Mouse (Mus musculus): ENCODE measurements around the gene Nrxn1. TPM values are rescaled to one million over a fixed set of nuclear protein-coding genes. Genes with fewer than 3 reads are reported as not detected.
"Not testable (repeated sequence)": the region's sequence is repeated elsewhere in the genome, so short reads cannot be mapped to it uniquely, and the experiment has no call there.

Nrxn1 gene
- total RNA-seq, 2 experiments from 2014 or later = 0.91 to 1.2 TPM

- DNase-seq = no peak
Observed at GRCm38 (mm10) chr17:90569877-90570276, 523.0 kb downstream of the Nrxn1 start.

GRCm38 (mm10) chr17:90565186-90565585 lies 527.7 kb downstream of the Nrxn1 start:
- DNase-seq = no peak

- no peak for DNase-seq
Observed at GRCm38 (mm10) chr17:90556376-90556775, 536.5 kb downstream of the Nrxn1 start.

DNA sequence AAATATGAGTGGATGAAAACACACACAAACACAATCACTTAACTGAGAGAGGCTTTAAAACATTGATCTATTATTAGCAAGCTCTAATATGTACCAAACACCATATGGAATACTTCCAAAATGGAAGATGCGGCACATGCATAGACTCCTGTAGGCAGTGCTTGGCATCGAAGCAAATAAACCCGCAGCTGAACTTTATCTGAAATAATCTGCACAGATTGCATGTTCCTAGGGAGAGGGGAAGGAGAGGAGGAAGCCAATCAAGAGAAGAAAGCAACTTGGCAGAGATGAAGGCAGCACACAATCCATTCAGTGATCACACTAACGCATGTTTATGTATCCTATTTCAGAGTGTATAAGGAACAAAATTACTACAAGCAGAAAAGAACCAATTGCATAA lies 542.5 kb downstream of the Nrxn1 start:
- DNase-seq = no peak

- DNase-seq = no peak
Observed at GRCm38 (mm10) chr17:90546806-90547205, 546.1 kb downstream of the Nrxn1 start.

DNA sequence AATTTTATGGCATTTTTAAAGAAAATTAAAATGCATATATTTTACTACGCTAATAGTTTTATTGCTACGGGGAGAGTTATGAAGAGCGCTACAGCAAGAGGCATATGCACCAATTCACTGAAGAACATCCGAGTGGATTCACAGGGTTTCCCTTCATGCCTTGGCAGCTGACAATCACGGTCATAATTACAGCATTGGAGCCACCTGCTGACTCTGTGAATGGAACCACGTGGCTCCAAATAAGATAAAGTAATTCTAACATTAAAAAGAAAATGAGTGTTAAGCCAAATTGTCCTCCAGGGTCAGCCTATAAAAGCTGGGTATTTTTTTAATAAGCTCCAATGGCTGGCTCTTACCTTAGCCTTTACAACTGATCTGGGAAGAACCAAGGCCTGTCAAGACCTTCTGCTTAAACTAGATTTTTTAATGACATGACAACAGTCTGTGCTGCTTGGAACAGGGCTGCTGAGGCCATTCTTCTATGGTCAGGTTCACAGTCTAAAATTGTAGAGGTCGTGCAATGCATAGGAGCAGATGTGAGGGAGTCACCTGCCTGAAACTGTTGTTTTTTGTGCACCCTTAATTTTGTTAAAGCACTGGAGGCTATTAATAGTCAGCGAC lies 548.1 kb downstream of the Nrxn1 start:
- DNase-seq = no peak

DNA sequence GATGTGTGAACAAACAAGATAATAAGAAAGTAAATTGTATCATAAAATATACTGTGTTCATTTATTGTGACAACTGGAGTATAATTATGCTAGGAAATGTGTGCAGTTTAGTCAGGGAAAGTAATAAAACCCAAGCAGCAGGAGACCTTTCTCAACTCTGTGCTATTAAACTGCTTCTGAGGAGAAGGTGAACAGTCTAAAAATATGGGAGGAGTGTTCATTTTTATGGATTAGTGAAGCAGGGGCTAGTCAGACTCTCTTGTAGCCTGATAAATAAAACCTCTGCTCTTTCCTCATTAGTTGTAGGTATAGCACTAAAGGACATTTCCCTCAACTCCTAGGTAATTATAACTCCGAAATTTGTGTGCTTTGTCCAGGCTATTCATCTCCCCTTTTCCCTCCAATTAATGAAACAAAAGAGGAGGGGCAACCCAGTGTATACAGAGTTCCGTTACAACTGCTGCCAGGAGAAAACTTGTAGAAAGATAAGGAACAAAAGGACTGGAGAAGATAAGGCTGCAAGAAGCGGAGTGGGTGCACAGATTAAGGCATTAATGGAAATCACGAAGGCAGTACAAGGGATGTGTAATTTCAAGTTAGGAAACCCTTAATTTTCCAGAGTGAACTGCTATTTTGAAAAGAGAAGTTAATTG lies 548.8 kb downstream of the Nrxn1 start:
- DNase-seq = no peak

DNA sequence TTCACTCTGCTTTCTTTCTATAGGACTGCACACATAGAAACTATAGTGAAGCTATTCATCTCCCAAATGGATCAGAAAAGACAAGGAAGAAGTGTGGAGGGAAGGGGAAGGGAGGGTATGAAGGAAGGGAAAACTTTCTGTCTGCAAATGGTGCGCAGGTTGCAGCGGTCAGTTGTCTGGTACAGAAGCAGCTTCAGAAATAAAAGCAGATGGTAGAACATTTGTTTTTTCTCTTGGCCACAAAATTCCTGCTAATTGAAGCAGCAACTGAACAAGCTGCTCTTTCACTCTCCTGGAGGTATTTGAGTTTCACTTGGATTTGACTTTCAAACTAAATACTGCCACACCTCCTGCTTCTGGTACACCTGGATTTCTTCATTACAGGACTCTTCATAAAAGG lies 561.4 kb downstream of the Nrxn1 start:
- DNase-seq = no peak

- DNase-seq = no peak
Observed at GRCm38 (mm10) chr17:90506026-90506425, 586.8 kb downstream of the Nrxn1 start.

- DNase-seq = not testable (repeated sequence)
Observed at GRCm38 (mm10) chr17:90503999-90504398, 588.9 kb downstream of the Nrxn1 start.

DNA sequence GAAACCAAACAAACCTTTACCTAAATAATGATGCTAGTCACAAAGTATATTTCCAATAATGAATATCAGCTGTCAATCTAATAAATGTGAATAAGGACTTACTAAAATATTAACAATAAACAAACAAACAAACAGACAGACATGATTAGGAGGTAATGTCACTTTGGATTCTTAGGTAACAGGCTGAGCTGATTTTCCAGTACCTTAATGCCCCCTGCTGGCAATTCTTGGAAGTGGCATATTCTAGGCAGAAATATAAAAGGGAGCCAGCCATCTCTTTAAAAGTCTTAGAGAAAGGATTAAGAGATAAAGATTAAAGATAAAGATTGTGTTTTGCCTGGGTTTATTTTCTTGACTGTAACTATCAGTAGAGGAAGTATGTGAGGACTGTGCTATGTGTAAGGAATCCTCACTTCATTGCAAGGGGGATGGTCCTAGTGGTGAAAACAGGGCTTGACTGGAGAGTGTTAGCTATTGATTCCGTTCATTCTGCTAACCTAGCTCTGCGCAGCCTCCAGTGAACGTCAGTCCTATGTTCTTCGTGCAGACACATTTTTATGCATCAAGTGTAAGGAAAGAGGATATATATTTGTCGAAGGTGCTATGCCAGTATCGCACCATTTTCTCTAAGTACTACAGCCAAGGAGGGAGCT lies 591.7 kb downstream of the Nrxn1 start:
- DNase-seq = peak; percentile 60

DNA sequence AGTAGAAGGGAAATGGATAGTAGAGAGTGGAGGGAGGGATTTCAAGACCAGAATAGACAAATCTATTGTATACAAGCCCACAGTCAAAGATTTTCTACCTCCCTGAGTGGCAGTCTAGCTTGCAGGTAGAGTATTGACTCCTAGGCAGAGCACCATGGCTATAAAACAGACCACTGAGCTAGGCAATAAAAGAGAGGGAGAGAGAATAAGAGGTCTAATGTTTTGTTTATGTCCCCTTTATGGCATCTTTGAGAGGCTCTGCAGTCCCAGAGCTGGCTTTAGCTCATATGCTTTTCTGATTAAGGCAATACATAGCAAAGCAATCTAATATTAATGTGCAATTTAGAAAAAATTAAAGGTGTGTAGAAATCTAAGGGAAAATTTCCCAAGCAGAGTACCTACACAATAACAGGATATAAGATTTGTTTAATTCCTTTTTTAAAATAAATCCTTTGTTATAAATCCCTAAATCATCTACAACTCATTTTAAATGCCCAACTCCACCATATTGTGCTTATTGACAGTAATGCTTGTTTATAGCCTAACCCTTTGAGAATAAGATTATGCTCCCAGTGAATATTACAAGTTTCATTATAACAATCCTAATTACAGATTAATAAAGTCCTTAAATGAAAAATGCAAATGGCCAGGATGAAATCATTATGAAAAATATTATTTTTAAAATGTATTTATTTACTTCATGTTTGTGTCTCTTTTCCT lies 613.2 kb downstream of the Nrxn1 start:
- DNase-seq = no peak

DNA sequence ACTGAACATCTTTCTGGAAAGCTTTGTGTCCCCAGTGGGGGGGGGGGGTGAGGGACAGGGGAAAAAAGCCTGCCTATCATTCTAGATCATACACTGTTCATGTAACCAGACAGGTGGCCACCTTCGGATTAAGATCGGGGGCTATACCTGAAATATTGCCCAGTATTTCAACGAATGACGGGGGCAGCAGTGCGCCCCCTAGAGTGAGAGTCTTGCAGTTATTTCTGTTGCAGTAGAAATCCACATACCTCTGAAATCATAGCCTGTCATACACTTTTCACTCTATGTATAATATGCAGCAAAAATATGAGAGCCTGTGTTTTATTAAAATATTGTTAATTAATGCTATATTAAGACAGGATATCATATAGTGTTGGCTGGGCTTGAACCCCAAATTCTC lies 636.1 kb downstream of the Nrxn1 start:
- no peak for DNase-seq

- no peak for DNase-seq
Observed at GRCm38 (mm10) chr17:90455904-90456303, 637.0 kb downstream of the Nrxn1 start.

DNA sequence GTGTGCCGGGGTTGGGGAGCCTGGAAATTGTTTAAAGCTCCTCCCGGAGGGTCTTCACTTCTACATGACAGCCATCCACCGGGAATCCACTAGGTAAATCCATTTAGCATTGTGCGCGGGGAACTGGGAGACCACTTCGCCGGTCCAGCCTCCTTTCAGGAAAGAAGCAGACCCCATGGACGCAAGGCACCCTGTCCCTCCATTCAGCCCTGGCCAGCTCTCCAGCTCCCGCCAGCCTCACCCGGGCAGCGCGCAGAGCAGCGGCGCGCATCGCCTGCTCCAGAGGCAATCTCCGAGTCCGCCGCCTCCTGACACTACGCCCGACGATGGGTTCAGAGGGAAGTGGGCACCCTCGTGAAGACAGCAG lies 637.5 kb downstream of the Nrxn1 start:
- peak; percentile 12 for DNase-seq

GRCm38 (mm10) chr17:90454738-90455408 lies 638.0 kb downstream of the Nrxn1 start:
- no peak for DNase-seq

DNA sequence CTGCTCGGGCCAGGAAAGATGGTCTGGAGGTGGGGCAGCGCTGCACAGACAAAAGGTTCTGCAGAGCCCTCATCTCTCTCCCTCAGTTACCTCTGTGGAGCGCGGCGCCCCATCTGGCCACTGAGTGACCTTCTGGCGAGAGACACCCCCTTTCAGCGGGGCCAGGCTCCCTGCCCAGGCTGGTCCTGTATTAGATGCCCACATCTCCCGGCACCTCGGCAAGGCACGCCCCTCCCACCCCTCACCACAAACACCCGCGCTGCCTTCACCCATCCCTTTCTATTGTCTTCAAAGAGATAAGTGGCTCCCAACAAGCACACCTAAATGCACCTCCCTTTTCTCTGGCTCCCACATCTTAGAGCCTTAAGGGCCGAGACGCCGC lies 638.5 kb downstream of the Nrxn1 start:
- no peak for DNase-seq

DNA sequence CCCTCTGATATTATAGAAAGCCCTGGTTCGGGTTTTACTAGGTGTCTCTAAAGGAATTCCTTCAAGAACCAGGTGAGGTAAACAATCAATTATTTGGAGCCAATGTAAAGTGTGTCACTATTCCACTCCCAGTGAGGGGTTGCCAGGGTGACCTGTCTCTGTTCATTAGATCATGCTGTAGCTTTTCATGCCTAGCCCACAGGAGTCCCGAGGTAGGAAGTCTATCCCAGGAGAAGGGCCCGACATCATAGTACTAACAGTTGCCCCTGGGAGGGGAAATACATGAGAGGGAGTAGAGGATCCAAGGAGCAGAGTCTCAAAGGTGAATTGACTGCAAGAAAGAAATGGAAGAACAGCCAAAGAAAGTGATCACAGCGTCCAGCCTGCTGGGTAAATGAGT lies 639.6 kb downstream of the Nrxn1 start:
- no peak for DNase-seq

DNA sequence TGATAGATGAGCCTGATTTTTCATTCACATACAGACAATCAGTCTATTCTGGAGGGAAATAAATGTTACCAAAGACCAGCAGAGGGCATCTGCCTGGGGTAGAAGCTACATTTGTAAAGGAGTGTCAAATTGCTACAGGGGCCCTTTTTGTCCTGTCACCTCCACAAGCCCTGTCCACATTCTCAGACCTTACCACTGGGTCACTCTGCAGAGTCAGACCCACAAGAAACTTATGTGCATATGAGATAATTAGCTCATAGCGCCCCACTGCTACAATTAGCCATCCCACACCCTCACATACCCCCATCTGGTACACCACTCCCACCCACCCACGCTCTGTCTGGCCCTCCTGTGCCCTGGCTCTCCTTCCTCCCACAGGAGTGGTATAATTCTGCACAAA lies 640.1 kb downstream of the Nrxn1 start:
- no peak for DNase-seq

DNA sequence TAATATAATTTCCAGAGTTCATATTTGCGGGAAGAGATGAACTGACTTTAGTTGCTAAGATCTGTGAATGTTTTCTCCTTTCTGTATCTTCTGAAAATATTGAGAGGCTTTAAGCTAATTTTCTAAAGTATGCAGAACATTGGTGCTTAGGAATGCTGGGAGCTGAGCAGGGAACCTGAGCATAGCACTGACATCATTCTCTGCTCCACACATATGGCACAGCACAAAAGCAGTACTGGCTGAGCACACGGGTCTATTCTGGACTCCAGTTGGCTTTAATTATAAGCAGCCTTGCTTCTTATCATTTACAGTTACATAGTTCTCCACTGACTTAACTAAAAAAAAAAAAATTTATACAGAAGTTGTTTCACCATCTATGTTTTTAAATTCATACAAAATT lies 641.5 kb downstream of the Nrxn1 start:
- no peak for DNase-seq

DNA sequence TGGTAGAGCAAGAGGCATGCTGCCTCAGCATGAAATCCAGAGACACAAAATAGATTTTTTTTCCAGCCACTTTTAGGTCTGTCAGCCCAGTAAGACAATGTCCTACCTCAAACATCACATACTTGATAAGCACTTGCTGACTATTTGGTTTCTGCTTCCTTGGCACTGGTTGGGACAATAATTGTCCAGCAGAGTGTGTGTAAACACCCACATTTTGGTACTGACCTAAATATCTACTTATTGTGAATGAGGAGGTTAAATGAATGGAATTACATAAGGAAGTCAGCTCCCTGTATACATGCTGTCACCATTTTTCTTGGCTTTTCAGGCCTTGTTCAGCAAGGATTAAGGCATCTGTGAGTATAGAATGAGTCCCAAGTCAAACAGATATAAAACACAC lies 649.8 kb downstream of the Nrxn1 start:
- DNase-seq = no peak

DNA sequence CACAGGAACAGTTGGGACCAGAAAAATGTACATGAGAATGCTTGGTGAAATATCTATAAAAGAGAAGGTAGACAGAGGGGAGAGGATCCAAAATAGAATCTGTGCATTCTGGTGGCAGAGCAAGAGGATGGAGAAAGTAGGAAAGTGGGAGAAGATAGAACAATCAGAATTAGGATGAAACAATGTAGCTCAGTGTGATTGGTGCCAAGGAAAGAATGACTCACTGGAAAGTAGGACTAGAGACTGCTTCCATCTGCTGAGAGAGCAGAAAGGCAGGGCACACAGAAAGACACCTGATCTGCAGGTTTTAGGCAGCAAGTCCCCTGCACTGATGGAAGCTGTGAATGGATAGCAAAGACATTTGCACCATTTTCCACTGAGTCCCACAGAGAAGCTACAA lies 657.0 kb downstream of the Nrxn1 start:
- no peak for DNase-seq

GRCm38 (mm10) chr17:90435371-90435770 lies 657.5 kb downstream of the Nrxn1 start:
- no peak for DNase-seq

Measured in heart, postnatal 4 days (tissue).